Mouse (Mus musculus) MEL (cell line): ENCODE data around the gene Ccdc92b.

ENCODE experiments used
- CHD2 ChIP-seq: IDR thresholded peaks from 2 replicates; pipeline ENCODE4 v1.6.1; 2011; ENCODE audit warnings: low read length, improper control_type of control experiment
- CTCF ChIP-seq, 3 experiments: IDR thresholded peaks in 2 of 3; conservative IDR thresholded peaks in 1 of 3; 2 replicates each; pipeline ENCODE4 v1.5.1; 2011 to 2012; ENCODE audit warnings: low read length in 3 of 3, low read depth in 2 of 3, mild to moderate bottlenecking in 2 of 3, improper control_type of control experiment in 1 of 3, inconsistent platforms in 1 of 3, mixed read lengths in 1 of 3, moderate library complexity in 1 of 3; ENCODE audit not compliant: control insufficient read depth in 1 of 3, insufficient read depth in 1 of 3, poor library complexity in 1 of 3, severe bottlenecking in 1 of 3
- MXI1 ChIP-seq: IDR thresholded peaks from 2 replicates; pipeline ENCODE4 v1.6.1; 2011; ENCODE audit warnings: mild to moderate bottlenecking, low read depth, low read length, improper control_type of control experiment
- SMC3 ChIP-seq: IDR thresholded peaks from 2 replicates; pipeline ENCODE4 v1.6.1; 2011; ENCODE audit warnings: low read depth, low read length, improper control_type of control experiment

DNA sequence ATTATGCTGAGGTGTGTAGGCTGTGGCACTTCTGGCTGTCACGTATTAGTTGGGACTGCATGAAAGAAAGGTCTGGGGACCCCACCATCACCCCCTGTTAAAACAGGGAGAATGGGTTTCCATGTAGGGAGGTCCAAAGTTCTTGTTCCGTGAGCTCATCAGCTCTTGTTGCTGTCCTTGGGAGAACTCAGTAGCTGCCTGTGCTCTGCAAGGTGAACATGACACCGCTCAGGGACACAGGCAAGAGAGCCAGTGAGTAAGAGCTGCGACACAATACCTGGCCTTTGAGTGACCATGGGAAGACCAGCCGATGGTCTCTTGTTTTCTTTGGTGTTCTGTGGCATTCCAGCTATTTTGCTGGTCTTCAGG is 46.9 kb downstream of the Ccdc92b start:
- TF ChIP-seq MXI1 (no peak), CHD2 (no peak), CTCF (IDR thresholded peaks at IDR 0.05 in 2 of 3, conservative IDR thresholded peaks at IDR 0.05 in 1 of 3; ENCODE audit: control insufficient read depth in 1 of 3, insufficient read depth in 1 of 3, low read depth in 2 of 3, low read length in 3 of 3, poor library complexity in 1 of 3, severe bottlenecking in 1 of 3) (no peak), SMC3 (no peak)
